Mouse (Mus musculus): ENCODE measurements around the gene Tex21. TPM values are rescaled to one million over a fixed set of nuclear protein-coding genes. Genes with fewer than 3 reads are reported as not detected.

The Tex21 gene
- total RNA-seq, 2 experiments from 2014 or later: not detected

- TF ChIP-seq CTCF (IDR thresholded peaks at IDR 0.05): no peak
- H3K4me3 ChIP-seq: peak overlapping the region; percentile 76
- H3K27ac ChIP-seq: no peak overlapping the region
- DNase-seq (ENCODE audit: extremely low spot score in 1 of 2, low spot score in 2 of 2): no peak
- intact Hi-C loops (cut with DNase I): loop anchor here (10.0 kb wide), 1 partner anchor 339 kb away; no protein-coding TSS in a partner anchor
These were observed 9.7 kb upstream of the Tex21 start for GRCm38 (mm10) chr12:76256114-76256843.

- DNase-seq (ENCODE audit: extremely low spot score in 1 of 2, low spot score in 2 of 2): no peak
- intact Hi-C loops (cut with DNase I): loop anchor here (10.0 kb wide), 1 partner anchor 339 kb away; no protein-coding TSS in a partner anchor
- Histone ChIP-seq H3K27ac (peak overlapping the region; percentile 65; the same call in 1 of the 2 replicates), H3K4me3 (peak overlapping the region; percentile 76)
- no peak for TF ChIP-seq CTCF (IDR thresholded peaks at IDR 0.05)
These were observed 8.9 kb upstream of the Tex21 start for GRCm38 (mm10) chr12:76255499-76255875.

- H3K27ac ChIP-seq: peak within 1 kb of the TSS; percentile 82
- no peak for TF ChIP-seq CTCF (IDR thresholded peaks at IDR 0.05)
- peak within 1 kb of the TSS; percentile 76 for H3K4me3 ChIP-seq
- DNase-seq (ENCODE audit: extremely low spot score in 1 of 2, low spot score in 2 of 2): peak; percentile 93 to 97
- intact Hi-C loops (cut with DNase I): loop anchor here (10.0 kb wide), 1 partner anchor 340 kb away; no protein-coding TSS in a partner anchor
These were observed 8.4 kb upstream of the Tex21 start, which contains the start of gene Mthfd1 for GRCm38 (mm10) chr12:76254725-76255498. Gene Mthfd1, plus strand, starts transcription at chr12:76255298.

GRCm38 (mm10) chr12:76253991-76254390 is 7.4 kb upstream of the Tex21 start:
- H3K4me3 ChIP-seq: no peak overlapping the region
- H3K27ac ChIP-seq: no peak overlapping the region
- intact Hi-C loops (cut with DNase I): loop anchor here (10.0 kb wide), 1 partner anchor 341 kb away; no protein-coding TSS in a partner anchor
- TF ChIP-seq CTCF (IDR thresholded peaks at IDR 0.05): no peak
- no peak for DNase-seq (ENCODE audit: extremely low spot score in 1 of 2, low spot score in 2 of 2)

GRCm38 (mm10) chr12:76253591-76253990 is 7.0 kb upstream of the Tex21 start:
- H3K4me3 ChIP-seq: no peak overlapping the region
- H3K27ac ChIP-seq: no peak overlapping the region
- TF ChIP-seq CTCF (IDR thresholded peaks at IDR 0.05): no peak
- intact Hi-C loops (cut with DNase I): loop anchor here (10.0 kb wide), 1 partner anchor 341 kb away; no protein-coding TSS in a partner anchor
- no peak for DNase-seq (ENCODE audit: extremely low spot score in 1 of 2, low spot score in 2 of 2)

- H3K4me3 ChIP-seq: no peak overlapping the region
- H3K27ac ChIP-seq: no peak overlapping the region
- TF ChIP-seq CTCF (IDR thresholded peaks at IDR 0.05): no peak
- intact Hi-C loops (cut with DNase I): loop anchor here (10.0 kb wide), 1 partner anchor 342 kb away; no protein-coding TSS in a partner anchor
- DNase-seq (ENCODE audit: extremely low spot score in 1 of 2, low spot score in 2 of 2): no peak
These were observed 6.5 kb upstream of the Tex21 start for GRCm38 (mm10) chr12:76253090-76253489.

GRCm38 (mm10) chr12:76244981-76245380 is 1.6 kb downstream of the Tex21 start:
- H3K27ac ChIP-seq: no peak overlapping the region
- no peak overlapping the region for H3K4me3 ChIP-seq
- no peak for TF ChIP-seq CTCF (IDR thresholded peaks at IDR 0.05)
- intact Hi-C loops (cut with DNase I): no loop called here
- DNase-seq (ENCODE audit: extremely low spot score in 1 of 2, low spot score in 2 of 2): no peak

- TF ChIP-seq CTCF (IDR thresholded peaks at IDR 0.05): no peak
- no peak for DNase-seq (ENCODE audit: extremely low spot score in 1 of 2, low spot score in 2 of 2)
- intact Hi-C loops (cut with DNase I): no loop called here
- H3K27ac ChIP-seq: no peak overlapping the region
- no peak overlapping the region for H3K4me3 ChIP-seq
These were observed 4.7 kb downstream of the Tex21 start for GRCm38 (mm10) chr12:76241833-76242232.

- intact Hi-C loops (cut with DNase I): no loop called here
- Histone ChIP-seq H3K4me3 (no peak overlapping the region), H3K27ac (no peak overlapping the region)
- TF ChIP-seq CTCF (IDR thresholded peaks at IDR 0.05): no peak
- no peak for DNase-seq (ENCODE audit: extremely low spot score in 1 of 2, low spot score in 2 of 2)
These were observed 5.5 kb downstream of the Tex21 start for GRCm38 (mm10) chr12:76241084-76241483.

GRCm38 (mm10) chr12:76240670-76241069 is 5.9 kb downstream of the Tex21 start:
- DNase-seq (ENCODE audit: extremely low spot score in 1 of 2, low spot score in 2 of 2): no peak
- no peak for TF ChIP-seq CTCF (IDR thresholded peaks at IDR 0.05)
- intact Hi-C loops (cut with DNase I): no loop called here
- Histone ChIP-seq H3K4me3 (no peak overlapping the region), H3K27ac (no peak overlapping the region)

- DNase-seq (ENCODE audit: extremely low spot score in 1 of 2, low spot score in 2 of 2): no peak
- no peak overlapping the region for H3K27ac ChIP-seq
- TF ChIP-seq CTCF (IDR thresholded peaks at IDR 0.05): no peak
- intact Hi-C loops (cut with DNase I): no loop called here
- H3K4me3 ChIP-seq: no peak overlapping the region
These were observed 6.5 kb downstream of the Tex21 start for GRCm38 (mm10) chr12:76239839-76240571.

Data from left cerebral cortex, adult 2 months (tissue).